Mouse (Mus musculus) regulatory T cell (primary cell): Measurements from ENCODE around the gene Cenpq.

Experiments
- in situ Hi-C: fragments of 300-600 bp; cut with MboI, MseI; formaldehyde crosslinking; loops from one replicate; pipeline ENCODE4 v1.15.1; 2025; ENCODE audit warnings: high pct_unique_total_duplicates

Gene Cenpq

DNA sequence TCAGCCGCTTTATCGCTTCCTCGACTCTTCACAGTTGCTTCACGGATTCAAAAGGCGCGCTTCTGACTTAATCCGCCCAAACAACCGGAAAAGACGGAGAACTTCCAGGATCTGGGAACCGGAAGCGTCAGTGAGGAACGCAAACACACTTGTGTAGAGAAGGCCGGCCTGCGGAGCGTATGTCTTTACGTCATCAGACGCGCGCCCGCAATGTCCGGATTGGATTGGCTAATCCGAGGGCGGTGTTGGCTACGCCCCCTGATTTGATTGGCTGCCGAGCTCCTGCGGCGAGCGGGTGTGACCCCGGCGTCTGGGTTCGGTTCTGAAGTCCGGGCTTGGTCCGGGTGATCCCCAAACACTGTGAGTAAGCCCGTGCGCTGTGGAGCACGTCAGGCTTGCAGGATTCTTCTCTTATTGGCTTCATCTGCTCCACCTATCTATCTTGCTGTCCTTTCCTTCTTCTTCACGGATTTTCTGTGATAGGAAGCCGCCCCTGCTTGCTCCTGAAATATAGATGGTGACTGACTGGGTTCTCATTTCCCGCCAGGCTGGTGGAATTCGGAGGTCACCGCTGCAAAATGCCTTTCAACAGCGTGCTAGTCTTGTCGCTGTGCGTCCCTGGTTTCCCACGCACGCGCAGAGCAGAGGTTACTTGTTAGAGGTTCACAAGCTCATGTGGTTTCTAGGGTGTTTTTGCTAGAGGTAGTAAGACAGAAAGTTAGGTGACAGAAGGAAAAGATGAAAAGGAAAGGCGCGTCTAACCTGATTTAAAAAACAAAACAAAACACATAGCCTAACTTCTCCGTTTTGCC is at the start of gene Cenpq, which contains the start of gene Mut:
Gene Cenpq (minus strand): TSS at position 628 of the 812 bp plus-strand sequence.
Gene Mut (plus strand): TSS at position 266 of the 812 bp plus-strand sequence.
- in situ Hi-C loops, result no loop called here

DNA sequence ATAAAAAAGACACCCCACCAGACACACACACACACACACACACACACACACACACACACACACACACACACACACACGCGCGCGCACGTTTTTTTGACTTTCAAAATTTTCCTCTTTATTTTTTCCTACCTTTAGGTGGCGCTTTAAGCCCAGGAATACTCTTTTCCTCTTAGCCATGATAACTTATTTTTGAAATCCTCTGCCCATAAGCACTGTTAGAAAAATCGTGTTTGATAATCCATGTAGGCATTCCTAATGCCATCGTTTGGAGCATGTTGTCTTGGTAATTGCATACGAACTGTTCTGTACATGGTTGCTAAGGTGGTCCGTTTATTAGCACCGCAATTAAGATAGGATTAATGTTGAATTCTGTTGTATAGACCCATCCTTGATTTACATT is 43.1 kb upstream of the Cenpq start:
- in situ Hi-C loops, result no loop called here

DNA sequence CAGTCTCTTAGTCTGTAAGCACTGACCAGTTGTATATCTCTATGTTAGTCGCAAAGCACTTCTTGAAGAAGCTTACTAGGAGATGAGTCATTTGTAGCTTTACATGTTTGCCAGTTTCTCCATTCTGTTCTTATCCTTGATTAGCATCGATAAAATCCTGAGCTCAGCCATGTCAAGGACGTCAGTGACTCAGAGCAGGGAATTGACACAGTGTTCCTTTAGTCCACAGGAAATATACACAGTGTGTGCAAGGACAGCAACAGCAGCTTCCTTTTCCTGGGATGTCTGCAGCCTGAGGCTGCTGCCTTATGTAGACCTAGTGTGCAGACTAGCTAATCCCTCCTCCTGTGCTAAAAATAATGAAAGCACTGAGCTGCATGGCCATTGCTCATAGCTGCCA is 13.7 kb upstream of the Cenpq start:
- in situ Hi-C loops, result no loop called here

DNA sequence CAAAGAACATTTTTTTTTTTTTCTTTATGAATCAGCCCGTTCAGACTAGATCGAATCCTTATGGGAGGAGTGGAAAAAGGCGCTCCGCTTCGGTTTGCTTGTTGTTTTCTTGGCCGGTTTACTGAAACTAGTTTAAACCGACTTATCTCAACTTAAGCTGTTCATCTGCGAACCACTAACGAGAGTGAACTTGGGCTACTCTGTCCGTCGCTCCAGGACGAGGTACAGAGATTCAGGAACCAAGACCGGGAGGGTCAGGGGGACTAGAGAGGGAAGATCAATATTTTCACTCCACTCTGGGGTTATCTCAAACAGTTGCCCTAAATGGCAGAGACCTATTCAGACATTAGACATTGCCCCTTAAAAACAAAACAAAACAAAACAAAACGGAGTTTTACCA is 862 bp downstream of the Cenpq start:
- in situ Hi-C loops, result no loop called here

DNA sequence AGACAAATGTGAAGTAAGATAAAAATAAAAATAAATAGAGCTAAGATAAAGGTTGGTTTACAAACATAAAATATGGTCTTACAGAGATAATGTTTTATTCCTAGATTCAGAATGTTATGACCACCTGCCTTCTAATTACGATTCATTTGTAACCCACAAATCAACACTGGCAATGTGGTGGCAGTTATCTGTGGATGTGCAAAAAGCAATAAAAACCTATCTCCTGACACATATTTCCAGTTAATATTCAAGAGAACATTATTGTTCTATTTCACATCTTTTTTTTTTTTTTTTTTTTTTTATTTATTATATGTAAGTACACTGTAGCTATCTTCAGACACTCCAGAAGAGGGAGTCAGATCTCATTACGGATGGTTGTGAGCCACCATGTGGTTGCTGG is 19.3 kb downstream of the Cenpq start:
- in situ Hi-C loops, result no loop called here

DNA sequence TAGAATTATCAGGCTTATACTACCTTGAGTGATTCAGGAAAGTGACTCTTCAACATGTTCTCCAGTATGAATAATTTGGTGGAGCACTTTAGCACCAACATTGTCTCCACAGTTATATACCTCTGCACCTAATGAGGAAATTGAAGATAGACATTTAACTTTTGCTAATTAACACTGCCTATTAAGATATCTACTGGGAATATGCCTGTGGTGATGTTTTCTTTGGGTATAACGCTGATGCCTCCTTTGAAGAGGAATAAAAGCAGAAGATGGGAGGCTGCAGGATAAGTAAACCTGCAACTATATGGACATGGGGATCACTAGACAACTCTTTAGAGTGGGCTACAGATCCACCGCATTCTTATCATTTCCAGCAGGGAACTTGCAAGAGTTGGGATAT is 20.6 kb downstream of the Cenpq start, which contains the start of gene Glyatl3:
Gene Glyatl3 (minus strand): TSS at position 101 of the 400 bp plus-strand sequence.
- in situ Hi-C loops, result no loop called here

DNA sequence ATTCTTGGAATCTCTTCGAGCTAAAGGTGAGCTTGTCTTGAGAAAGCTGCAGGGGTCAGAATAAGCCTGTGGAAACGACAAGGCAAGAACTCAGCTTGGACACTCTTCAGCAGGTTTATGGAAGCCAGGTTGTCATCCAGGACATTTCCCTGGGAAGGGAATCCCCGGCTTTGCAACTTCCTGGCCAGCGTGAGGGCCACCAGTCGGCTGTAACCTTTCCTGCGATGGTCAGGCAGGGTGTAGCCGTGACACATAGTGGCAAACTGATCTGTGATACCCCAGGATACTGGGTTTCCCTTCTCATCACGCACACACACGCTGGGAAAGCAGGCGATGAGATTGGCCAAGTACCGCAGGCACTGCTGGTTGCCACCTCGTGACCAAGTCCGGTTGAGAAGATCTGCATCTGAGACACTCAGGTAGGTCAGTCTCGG is 30.1 kb downstream of the Cenpq start:
- in situ Hi-C loops, result no loop called here

DNA sequence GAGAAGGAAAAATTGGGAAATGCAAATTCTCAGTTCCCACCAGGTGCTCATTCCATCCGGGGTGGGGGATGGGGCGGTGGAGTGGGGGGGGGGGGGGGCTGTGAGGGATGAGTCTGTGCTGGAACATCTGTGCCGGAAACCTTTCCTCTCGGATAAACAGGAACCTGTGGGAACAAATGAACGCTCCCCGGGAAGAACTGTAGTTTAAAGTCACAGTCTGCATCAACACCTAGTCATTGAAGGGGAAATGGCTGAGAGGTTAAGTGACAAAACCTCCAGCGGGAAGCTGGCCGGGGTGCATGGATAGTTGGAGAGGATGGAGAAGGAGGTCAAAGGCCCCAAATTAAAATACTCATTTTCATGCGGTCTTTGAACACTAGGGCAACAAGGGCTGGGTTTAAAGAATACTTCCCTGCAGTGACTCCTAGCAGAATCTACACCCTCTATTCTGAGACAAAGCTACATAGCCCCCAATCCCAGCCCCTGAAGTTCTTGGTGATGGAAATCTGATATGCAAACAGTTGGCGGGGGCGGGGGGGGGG is 30.7 kb downstream of the Cenpq start:
- in situ Hi-C loops, result no loop called here

DNA sequence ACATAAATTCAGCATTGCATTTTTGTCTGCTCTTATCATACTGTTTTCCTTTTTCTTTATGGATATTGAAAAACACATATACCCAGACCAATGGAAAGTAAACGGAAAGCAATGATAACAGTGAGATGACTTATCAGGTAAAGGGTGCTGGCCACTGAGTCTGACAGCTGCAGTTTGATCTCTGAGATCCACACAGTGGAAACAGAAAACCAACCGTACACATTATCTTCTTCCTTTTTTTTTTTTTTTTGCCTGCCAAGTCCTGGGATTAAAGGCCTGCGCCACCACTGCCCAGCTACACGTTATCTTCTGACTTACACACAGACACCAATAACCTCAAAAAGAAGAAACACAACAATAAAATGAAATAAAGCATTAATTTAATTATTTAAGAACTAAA is 31.5 kb downstream of the Cenpq start:
- in situ Hi-C loops, result no loop called here

DNA sequence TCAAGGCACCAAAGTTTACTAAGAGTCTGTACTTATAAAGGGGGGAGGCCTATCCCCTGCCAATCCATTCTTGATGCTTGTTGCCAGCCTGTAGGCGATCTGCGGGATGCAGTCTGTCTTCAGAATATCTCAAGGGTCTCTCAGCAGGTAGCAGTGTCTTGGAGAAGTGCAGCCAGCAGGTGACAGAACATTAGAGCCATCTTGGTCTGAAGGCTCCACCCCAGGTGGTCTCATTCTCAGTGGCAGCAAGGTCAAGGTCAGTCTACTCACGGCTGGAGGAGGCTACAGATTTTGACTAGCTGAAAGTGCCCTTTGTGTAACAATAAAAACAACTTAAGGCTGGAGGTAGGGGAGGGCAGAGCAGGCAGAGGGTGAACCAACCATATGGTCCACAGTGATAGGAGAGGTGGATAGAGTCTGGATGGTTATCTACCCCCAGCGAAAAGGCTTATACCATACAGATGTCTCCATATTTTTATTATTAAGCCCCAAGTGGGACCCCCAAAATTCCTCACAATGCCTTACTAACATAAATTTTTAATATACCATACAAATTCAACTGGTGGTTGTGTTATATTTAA is 35.0 kb downstream of the Cenpq start:
- in situ Hi-C loops, result no loop called here

DNA sequence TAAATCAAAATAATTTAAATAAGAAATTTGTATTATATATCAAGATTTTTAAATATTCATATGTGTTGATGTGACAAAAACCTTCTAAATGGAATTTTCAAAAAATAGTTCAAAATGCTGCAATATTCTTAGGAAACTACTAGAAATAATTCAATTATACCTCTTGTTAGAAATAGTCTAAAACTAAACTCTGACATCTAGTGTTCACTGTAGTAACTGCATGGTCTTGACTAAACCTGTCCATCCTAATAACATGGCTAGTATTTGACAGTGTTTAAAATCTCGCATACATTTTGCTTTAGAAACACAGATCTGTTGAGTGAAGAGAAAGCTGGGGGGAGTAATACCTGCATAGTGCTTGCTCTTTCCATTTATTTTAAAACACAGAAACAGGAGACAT is 38.0 kb downstream of the Cenpq start:
- in situ Hi-C loops, result no loop called here

DNA sequence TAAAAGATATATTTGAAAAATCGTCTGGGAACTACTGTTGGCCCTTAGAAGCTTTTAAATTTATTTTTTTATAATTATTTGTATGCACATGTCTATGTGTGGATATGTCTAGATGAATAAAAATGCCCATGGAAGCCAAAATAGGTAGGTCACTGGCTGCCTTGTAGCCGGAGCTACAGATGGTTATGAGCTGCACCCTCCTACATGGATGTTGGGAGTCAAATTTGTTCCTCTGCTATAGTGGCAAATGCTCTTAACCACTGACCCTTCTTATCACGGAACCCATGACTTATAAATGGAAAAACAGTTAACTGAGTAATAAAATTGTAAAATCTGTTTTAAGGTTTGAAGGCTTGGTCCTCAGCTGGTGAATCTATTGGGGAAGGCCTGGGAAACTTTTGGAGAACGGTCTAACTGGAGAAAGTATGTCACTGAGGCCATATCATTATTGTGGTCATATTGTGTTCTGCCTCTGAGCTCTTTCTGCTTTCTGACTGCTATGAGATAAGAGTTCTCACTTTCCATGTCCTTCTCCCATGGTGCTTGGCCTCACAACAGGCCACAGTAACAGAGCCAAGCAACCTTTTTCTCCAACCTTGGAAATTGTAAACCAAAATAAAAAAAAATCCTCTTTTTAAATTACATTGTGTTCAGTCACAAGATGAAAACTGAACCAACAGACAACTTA is 46.9 kb downstream of the Cenpq start:
- in situ Hi-C loops, result no loop called here

DNA sequence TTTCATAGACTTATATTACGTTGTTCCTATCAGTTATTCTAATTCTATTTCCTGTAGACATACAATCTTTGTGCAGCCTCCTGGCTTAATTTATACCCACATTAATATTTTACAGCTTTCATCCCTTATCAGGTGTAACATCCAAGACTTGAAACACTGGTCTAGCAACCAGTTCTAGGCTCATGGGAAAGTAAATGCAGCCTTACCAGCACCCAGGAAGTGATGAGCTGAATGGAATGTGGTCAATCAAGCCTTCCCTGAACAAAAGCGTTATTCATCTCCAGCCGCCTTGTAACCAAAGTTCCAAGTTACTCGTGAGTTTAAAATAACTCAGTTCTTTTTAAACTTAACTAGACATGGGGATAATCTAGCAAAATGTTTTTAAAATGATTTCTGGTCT is 49.7 kb downstream of the Cenpq start:
- in situ Hi-C loops, result no loop called here

DNA sequence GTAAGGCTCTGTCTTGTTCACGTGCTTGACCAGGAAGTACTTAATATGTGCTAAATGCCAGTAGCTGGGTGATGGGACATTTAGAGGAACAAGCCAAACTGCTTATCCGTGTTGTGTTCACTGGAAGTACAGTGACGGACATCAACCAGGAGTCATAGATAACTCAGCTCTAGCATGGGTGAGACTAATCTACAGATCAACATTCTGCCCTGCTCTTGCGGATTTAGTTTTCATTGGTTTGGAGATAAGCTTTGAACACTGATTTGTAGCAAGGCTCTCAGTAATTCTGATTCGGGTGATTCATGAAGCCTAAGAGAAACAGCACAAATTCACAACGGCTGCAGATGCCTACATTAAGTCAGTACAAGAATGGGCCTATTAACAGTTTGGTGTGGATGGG is 52.7 kb downstream of the Cenpq start:
- in situ Hi-C loops, result no loop called here

DNA sequence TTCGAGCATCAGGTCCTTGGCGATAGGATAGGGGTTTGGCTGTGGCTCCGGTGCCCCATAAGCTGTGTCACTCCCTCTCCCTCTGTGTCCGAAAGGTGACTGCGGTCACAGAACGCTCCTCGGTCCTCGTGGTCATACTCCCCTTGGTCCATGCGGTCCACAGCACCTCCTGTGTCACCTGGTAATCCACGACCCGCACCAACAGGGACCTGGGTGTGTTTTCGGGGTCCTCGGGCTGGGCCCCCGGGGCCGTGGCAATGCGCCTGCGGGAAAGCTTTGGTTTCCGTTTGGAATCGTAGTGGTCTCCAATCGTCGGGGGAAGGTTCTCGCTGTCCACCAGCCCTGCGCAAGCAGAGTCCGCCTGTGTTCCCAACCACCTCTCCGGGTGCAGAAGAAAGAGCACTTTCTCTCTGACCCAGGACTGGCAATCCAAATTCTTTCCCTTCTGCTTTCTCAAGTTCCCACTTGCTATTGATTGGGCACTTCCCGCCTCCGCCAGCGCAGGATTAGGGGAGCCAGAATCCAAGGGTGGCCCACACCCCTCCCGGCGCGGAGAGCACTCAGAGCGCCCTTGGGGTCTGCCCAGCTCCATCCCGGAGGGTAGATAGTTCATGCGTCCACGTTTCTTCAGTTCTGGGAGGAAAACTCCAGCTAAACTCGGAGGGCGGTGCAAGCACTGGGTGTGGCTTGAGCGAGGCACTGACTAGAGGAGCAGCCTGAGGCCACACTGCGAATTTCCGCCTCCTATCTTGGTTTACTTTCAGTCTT is 54.7 kb downstream of the Cenpq start, which contains the start of gene 9130008F23Rik:
Gene 9130008F23Rik (minus strand): TSS at position 636 of the 768 bp plus-strand sequence.
- in situ Hi-C loops, result no loop called here

DNA sequence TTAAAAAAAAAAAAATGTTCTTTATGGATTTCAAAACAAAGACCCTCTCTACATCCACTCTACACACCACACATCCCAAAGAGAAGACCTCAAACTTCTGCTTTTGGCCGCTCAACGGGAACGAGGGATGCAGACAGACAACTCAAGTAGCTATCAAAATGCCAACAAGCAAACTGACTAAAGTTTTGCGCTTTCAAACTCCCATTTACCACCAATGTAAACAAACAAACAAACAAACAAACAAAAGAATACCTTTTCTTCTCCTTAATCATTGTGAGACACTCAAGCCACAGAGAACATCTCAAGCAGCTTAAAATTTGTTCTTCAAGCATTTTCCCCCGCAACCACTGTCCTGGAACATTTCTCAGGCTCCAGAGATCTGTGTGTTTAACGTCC is 55.3 kb downstream of the Cenpq start:
- in situ Hi-C loops, result no loop called here

DNA sequence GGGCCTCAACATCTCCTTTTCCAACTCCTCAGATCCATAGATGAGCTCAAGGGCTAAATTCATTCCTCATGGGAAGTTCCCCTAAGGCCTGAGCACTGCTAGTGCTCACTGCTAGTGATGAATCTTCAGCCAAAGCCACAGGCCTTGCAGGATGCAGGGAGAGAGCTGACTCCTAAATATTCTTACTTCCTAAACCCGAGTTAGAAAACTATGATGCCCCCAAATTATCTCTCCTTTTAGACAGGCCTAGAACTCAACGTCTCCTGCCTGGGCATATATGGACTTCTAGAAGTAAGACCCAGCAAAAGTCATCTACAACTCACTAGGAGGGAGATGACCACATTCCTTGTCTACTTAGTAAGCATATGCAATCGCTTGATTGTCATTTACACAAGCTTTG is 57.1 kb downstream of the Cenpq start:
- in situ Hi-C loops, result no loop called here

DNA sequence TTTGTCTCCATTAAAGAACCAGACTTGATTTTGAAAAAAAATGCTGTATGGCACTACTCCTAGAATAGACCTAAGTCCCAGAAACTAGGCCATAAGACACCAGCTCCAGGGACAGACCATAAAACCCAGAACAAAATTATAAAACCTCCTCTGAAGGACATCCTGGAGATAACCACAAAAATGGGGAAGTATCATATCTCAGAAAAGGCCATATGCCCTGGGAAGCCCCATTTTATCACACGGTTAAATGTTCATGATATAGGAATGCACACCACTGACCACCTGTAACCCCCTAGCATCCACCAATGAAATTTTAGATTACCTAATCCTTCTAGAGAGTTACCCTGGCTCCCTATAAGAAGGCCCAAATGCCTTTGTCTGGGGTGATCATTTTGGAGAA is 59.3 kb downstream of the Cenpq start:
- in situ Hi-C loops, result no loop called here

DNA sequence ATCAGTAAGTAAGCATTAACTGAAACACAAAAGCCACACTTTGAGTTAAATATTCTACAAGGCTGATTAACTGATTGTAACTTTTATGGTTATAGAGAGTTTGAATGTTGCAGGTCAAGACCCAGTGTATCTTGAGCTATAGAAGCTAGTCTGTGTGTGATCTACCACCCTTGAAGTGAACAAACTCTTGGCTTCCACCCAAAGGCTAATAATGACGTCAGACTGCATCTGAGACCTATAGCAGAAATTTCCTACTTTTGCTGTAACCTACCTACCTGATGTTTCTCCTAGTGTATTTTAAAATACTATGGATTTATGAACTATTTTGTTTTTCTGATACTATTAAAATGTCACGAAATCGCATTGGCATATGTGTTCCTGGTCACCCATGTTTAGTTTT is 60.1 kb downstream of the Cenpq start:
- in situ Hi-C loops, result loop anchor here (25.0 kb wide), 1 partner anchor 813 kb away; no protein-coding TSS in a partner anchor

DNA sequence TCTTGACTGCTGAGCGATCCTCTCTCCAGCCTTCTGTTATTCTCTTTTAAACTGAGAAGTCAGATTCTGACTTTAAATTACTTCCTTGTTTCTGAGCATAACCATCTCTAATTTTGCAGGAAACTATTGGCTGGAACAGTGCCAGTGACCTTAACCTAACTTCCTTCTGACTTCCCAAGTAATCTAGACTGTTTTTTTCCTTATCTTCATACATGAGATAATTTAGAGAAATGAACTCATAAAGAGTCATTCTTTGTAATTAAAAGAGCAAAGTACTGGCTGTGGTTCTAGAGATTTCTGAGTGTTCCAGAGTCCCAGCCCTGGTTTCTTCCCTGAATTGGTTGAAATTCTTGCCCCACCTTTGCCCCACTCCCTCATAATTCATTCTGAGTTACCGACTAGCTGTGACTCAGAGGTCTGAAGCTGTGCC is 61.2 kb downstream of the Cenpq start:
- in situ Hi-C loops, result loop anchor here (25.0 kb wide), 1 partner anchor 814 kb away; no protein-coding TSS in a partner anchor
